Mouse (Mus musculus): ENCODE data around the gene Traip. TPM values are rescaled to one million over a fixed set of nuclear protein-coding genes. Genes with fewer than 3 reads are reported as not detected.

The Traip gene
- polyA plus RNA-seq (2015; fragmentation: Nextera tagmentation; extraction: Ambion mirVana) = 7.7 and 9.5 TPM in 2 replicates

DNA sequence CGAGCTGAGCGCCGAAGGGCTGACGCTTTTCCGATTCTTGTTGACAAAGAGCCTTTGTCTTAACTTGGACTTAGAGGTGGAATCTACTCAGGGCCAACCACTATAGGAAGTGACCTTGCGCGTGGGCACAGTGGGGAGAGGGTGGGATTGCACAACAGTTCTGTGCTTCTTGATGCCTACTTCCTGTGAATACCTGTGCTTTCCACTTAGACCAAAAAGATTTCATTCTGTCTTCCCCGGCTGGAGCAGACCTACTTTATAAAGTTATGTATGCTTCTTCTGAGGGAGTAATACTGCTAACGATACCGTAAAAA lies at the start of gene Traip:
Traip (plus strand) TSS at position 215 of the 314 bp plus-strand sequence.
- H3K9ac ChIP-seq = peak within 1 kb of the TSS; percentile 76
- no peaks in the 10 kb centered on the region for H3K36me3 ChIP-seq
- H3K4me1 ChIP-seq (replicated peaks) = peaks cover 16% of the 10 kb centered on the region
- H3K27me3 ChIP-seq = no peaks in the 10 kb centered on the region
- WGBS = 93% methylated on average over 10 of the region's 10 CpGs
- H3K4me3 ChIP-seq = peak within 1 kb of the TSS; percentile 60
- no peak for ATAC-seq (ENCODE audit: low FRiP score)
- peak within 1 kb of the TSS; percentile 89 for H3K27ac ChIP-seq
- H3K9me3 ChIP-seq = no peaks in the 10 kb centered on the region
- peak within 1 kb of the TSS; percentile 78 for H3K4me2 ChIP-seq

- Histone ChIP-seq H3K4me2 (peak overlapping the region; percentile 62), H3K9ac (peak overlapping the region; percentile 63), H3K27ac (peak overlapping the region; percentile 73), H3K27me3 (peaks cover 35% of the 10 kb centered on the region), H3K9me3 (no peaks in the 10 kb centered on the region), H3K36me3 (peaks cover 55% of the 10 kb centered on the region), H3K4me3 (peak overlapping the region; percentile 37), H3K4me1 (replicated peaks) (peaks cover 19% of the 10 kb centered on the region)
- WGBS = 4% methylated on average over 44 of the region's 44 CpGs
- peak; percentile 52 for ATAC-seq (ENCODE audit: low FRiP score)
Observed at GRCm38 (mm10) chr9:107900840-107901626, 48.9 kb upstream of the Traip start.

DNA sequence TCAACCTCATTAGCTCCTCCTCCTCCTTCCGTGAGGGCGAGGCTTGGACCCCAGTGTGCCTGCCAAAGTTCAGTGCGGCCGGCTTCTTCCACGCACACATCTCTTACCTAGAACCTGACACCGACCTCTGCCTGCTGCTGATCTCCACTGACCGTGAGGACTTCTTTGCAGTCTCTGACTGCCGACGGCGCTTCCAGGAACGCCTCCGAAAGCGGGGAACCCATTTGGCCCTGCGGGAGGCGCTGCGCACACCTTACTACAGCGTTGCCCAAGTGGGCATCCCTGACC lies 48.4 kb upstream of the Traip start:
- Histone ChIP-seq H3K9me3 (no peaks in the 10 kb centered on the region), H3K9ac (peak overlapping the region; percentile 63; the same call in 1 of the 2 replicates), H3K36me3 (peaks cover 50% of the 10 kb centered on the region), H3K4me3 (no peak overlapping the region; the same call in 1 of the 2 replicates), H3K4me2 (peak overlapping the region; percentile 62), H3K4me1 (replicated peaks) (peaks cover 21% of the 10 kb centered on the region), H3K27me3 (peaks cover 35% of the 10 kb centered on the region), H3K27ac (no peak overlapping the region)
- 13% methylated on average over 17 of the region's 17 CpGs for WGBS
- peak; percentile 2; the same call in 1 of the 2 replicates for ATAC-seq (ENCODE audit: low FRiP score)

DNA sequence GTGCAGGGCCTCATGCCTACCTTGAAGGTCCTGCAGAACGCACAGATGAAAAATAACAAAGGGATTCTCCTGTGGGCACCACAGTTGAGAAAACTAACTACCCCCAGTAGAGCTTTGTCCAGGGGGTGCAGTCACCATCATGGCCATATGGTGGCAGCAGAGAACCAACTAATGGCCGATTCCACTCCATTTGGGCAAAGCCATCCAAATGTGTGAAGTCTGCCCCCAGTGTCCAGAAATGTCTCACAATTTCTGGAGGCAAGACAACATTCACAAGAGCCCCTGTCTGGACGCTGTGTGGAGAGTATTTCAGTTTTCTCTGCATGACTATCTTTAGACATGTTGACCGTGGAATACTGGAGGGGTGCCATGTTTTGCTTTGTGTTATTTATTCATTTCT lies 45.2 kb upstream of the Traip start:
- 4% methylated on average over 4 of the region's 4 CpGs for WGBS
- no peak overlapping the region for H3K4me2 ChIP-seq
- no peak overlapping the region for H3K27ac ChIP-seq
- H3K36me3 ChIP-seq = peaks cover 27% of the 10 kb centered on the region
- no peak overlapping the region for H3K9ac ChIP-seq
- peak; percentile 14; the same call in 1 of the 2 replicates for ATAC-seq (ENCODE audit: low FRiP score)
- peaks cover 43% of the 10 kb centered on the region for H3K27me3 ChIP-seq
- H3K4me3 ChIP-seq = no peak overlapping the region
- peaks cover 42% of the 10 kb centered on the region for H3K4me1 ChIP-seq (replicated peaks)
- no peaks in the 10 kb centered on the region for H3K9me3 ChIP-seq

GRCm38 (mm10) chr9:107906252-107906966 lies 43.5 kb upstream of the Traip start, which contains the start of gene Mst1r:
Mst1r (plus strand) TSS chr9:107906873.
- ATAC-seq (ENCODE audit: low FRiP score) = peak; percentile 38
- peaks cover 20% of the 10 kb centered on the region for H3K36me3 ChIP-seq
- H3K27me3 ChIP-seq = peaks cover 27% of the 10 kb centered on the region
- 19% methylated on average over 19 of the region's 19 CpGs for WGBS
- H3K9ac ChIP-seq = peak within 1 kb of the TSS; percentile 63
- peak within 1 kb of the TSS; percentile 54 for H3K4me2 ChIP-seq
- peaks cover 28% of the 10 kb centered on the region for H3K4me1 ChIP-seq (replicated peaks)
- no peaks in the 10 kb centered on the region for H3K9me3 ChIP-seq
- H3K27ac ChIP-seq = no peak within 1 kb of the TSS
- peak within 1 kb of the TSS; percentile 30 for H3K4me3 ChIP-seq

- no peak for ATAC-seq (ENCODE audit: low FRiP score)
Observed at GRCm38 (mm10) chr9:107906967-107907800, 42.8 kb upstream of the Traip start.

DNA sequence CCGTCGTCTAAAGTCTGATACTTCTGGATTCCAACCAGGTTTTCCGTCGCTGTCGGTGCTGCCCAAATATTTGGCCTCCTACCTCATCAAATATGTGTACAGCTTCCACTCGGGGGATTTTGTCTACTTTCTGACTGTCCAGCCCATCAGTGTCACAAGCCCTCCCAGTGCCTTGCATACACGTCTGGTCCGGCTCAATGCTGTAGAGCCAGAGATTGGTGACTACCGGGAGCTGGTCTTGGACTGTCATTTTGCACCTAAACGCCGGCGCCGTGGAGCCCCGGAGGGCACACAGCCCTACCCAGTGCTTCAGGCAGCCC lies 42.2 kb upstream of the Traip start:
- Histone ChIP-seq H3K27me3 (peaks cover 15% of the 10 kb centered on the region), H3K9me3 (no peaks in the 10 kb centered on the region), H3K4me2 (peak overlapping the region; percentile 54; the same call in 1 of the 2 replicates), H3K4me3 (no peak overlapping the region), H3K36me3 (peaks cover 7% of the 10 kb centered on the region), H3K9ac (no peak overlapping the region), H3K27ac (no peak overlapping the region), H3K4me1 (replicated peaks) (peaks cover 23% of the 10 kb centered on the region)
- no peak for ATAC-seq (ENCODE audit: low FRiP score)
- 82% methylated on average over 14 of the region's 14 CpGs for WGBS

More at GRCm38 (mm10) chr9:107906967-107907800, 42.8 kb upstream of the Traip start:
- H3K27me3 ChIP-seq = peaks cover 21% of the 10 kb centered on the region
- peaks cover 23% of the 10 kb centered on the region for H3K4me1 ChIP-seq (replicated peaks)
- H3K9me3 ChIP-seq = no peaks in the 10 kb centered on the region
- peak overlapping the region; percentile 63 for H3K9ac ChIP-seq
- WGBS = 48% methylated on average over 31 of the region's 31 CpGs
- peak overlapping the region; percentile 54 for H3K4me2 ChIP-seq
- no peak overlapping the region for H3K27ac ChIP-seq
- H3K4me3 ChIP-seq = peak overlapping the region; percentile 30
- H3K36me3 ChIP-seq = peaks cover 13% of the 10 kb centered on the region

DNA sequence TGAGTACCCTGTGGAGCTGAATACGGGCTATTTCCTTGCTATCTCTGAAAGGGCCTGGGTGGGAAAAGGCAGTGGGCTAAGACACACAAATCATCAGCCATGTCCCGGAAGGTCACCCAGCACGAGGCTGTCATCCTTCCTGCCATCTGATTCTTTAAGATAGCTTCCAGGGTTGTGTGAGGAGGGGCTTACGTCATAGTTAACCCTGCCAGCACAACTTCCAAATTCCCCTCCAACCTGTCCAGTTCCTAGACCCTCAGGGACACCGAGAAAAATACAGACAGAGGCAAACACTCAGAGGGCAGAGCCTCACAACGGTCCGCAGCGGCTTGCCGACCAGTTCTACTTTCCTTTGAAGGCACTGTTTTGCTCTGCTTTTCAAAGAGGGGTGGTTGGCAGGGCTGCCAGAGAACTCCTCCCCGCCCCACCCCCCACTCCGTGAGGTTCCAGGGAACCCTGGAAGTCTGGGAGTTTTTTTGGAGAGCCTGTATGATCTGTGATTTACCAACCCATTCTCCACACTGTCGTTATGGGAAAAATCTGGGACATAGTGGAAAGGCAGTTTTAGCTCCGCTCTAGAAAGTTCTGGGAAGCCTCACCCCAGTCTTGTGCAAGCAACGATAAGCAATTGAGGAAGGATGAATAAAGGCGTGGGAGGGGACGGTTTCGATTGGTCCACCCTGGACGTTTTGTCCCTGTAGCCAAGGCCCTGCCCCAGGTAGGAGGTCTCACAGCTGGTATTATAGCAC lies 41.4 kb upstream of the Traip start:
- H3K27ac ChIP-seq = no peak overlapping the region
- no peak overlapping the region for H3K9ac ChIP-seq
- H3K4me1 ChIP-seq (replicated peaks) = peaks cover 23% of the 10 kb centered on the region
- H3K4me3 ChIP-seq = no peak overlapping the region
- no peaks in the 10 kb centered on the region for H3K9me3 ChIP-seq
- peaks cover 14% of the 10 kb centered on the region for H3K27me3 ChIP-seq
- WGBS = 23% methylated on average over 18 of the region's 18 CpGs
- ATAC-seq (ENCODE audit: low FRiP score) = no peak
- H3K36me3 ChIP-seq = no peaks in the 10 kb centered on the region
- H3K4me2 ChIP-seq = no peak overlapping the region

DNA sequence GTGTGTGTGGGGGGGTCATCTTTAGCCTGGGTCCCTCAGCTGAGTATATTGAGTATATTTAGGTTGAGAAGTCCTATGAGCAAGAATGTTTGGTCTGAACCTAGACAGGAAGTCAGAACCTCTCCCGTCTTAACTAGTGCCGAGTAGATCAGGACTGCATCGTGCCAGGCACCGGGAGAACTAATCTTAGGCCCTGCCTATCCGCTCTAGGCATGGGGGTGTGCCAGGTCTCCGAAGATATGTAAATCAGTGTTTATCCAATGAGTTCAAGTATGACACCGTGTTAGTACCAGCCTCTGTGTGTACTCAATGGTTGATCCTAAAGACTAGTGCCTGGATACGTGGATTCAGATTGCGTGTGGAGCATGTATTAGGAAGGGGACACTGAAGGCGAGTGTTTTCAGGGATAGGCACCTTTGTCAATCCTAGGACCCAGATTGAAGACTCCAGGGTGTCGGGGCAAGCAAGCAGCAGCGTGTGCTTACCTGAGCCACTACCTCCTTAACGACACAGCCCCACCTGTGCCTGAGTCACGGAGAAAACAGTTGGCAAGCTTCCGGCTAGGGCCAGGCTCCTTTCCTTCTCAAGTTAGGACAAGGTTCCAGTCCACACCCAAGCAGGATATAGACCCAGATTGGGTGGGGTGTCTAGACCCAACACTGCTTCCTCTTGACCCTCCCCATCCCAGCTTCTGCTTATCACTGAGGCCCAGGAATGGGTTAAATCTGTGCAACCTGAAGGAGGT lies 39.7 kb upstream of the Traip start:
- no peaks in the 10 kb centered on the region for H3K36me3 ChIP-seq
- H3K4me1 ChIP-seq (replicated peaks) = peaks cover 23% of the 10 kb centered on the region
- no peak for ATAC-seq (ENCODE audit: low FRiP score)
- no peak overlapping the region for H3K4me3 ChIP-seq
- H3K27me3 ChIP-seq = peaks cover 14% of the 10 kb centered on the region
- H3K4me2 ChIP-seq = no peak overlapping the region
- no peaks in the 10 kb centered on the region for H3K9me3 ChIP-seq
- WGBS = 92% methylated on average over 15 of the region's 15 CpGs
- H3K27ac ChIP-seq = no peak overlapping the region
- H3K9ac ChIP-seq = no peak overlapping the region

DNA sequence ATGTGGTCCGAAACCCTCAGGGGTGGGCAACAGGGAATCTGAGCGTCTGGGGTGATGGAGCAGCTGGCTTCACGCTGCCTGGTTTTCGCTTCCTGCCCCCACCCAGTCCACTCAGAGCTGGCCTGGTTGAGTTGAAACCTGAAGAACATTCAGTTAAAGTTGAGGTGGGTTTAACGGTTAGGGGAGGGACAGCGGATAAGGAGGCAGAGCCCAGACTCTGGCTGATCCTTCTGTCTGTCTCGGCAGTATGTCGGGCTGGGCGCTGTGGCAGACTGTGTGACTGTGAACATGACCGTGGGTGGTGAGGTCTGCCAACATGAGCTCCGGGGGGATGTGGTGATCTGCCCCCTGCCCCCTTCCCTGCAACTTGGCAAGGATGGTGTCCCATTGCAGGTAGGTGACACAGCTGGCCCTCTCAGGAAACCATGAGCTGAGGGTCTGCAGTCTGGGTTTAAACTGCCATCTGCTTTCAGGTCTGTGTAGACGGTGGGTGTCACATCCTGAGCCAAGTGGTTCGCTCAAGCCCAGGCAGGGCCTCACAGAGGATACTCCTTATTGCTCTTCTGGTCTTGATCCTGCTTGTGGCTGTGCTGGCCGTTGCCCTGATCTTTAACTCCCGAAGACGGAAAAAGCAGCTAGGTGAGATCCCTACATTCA lies 35.0 kb upstream of the Traip start:
- Histone ChIP-seq H3K27ac (no peak overlapping the region), H3K36me3 (no peaks in the 10 kb centered on the region), H3K4me1 (replicated peaks) (peaks cover 11% of the 10 kb centered on the region), H3K4me2 (no peak overlapping the region), H3K27me3 (0 out of 2 replicates have a peak, but pooled peaks cover 8% of the 10 kb centered on the region), H3K9me3 (no peaks in the 10 kb centered on the region), H3K4me3 (no peak overlapping the region), H3K9ac (no peak overlapping the region)
- 87% methylated on average over 16 of the region's 16 CpGs for WGBS
- no peak for ATAC-seq (ENCODE audit: low FRiP score)
